Comparison of ENCODE assay signal across 12 mouse cellular contexts in genomic region chr15:82910596-82910995, GRCm38 (mm10).
DNase-seq lines count a peak whose midpoint lies in the region; ATAC-seq and TF ChIP-seq lines count a peak whose summit lies in the region.
"Had no signal": no experiment of that assay in that cellular context is flagged by ENCODE, and none has a peak within 500 bp of the region (broad histone marks: within the 10 kb centered on the region; RNA-seq: fewer than 3 reads in every experiment).

No protein-coding gene starts in this region.

- no peaks in the 10 kb centered on the region for H3K27me3 ChIP-seq in forebrain, embryonic 15.5 days
- peaks cover 40% of the 10 kb centered on the region for H3K27me3 ChIP-seq in midbrain, embryonic 11.5 days (ENCODE audit: control insufficient read depth, insufficient read depth, low read length)
- no peaks in the 10 kb centered on the region for H3K27me3 ChIP-seq in neural tube, embryonic 14.5 days (ENCODE audit: control insufficient read depth, insufficient read depth, low read length)

- no peaks in the 10 kb centered on the region for H3K9me3 ChIP-seq in forebrain, embryonic 15.5 days
- H3K9me3 ChIP-seq in midbrain, embryonic 11.5 days (ENCODE audit: control insufficient read depth, low read length), result no peaks in the 10 kb centered on the region
- H3K9me3 ChIP-seq in neural tube, embryonic 14.5 days (ENCODE audit: control insufficient read depth, low read length), result no peaks in the 10 kb centered on the region
- H3K9me3 ChIP-seq: heart, embryonic 13.5 days; megakaryocyte, embryonic 14.5 days had no signal

- H3K27ac ChIP-seq in layer of hippocampus, adult 2 months, result peak overlapping the region; percentile 85; the same call in 1 of the 2 replicates
- peak overlapping the region; percentile 75 for H3K27ac ChIP-seq in forebrain, embryonic 15.5 days (replicated peaks)
- peak overlapping the region; percentile 75 for H3K27ac ChIP-seq in midbrain, embryonic 11.5 days (ENCODE audit: low read depth, low read length)
- H3K27ac ChIP-seq in neural tube, embryonic 14.5 days (ENCODE audit: low read depth, low read length), result peak overlapping the region; percentile 78; the same call in 1 of the 2 replicates
- H3K27ac ChIP-seq: heart, embryonic 13.5 days had no signal

- no peak for ATAC-seq in forebrain, embryonic 15.5 days (replicated peaks)
- no peak for ATAC-seq in midbrain, embryonic 11.5 days (ENCODE audit: low FRiP score)
- no peak for ATAC-seq in neural tube, embryonic 14.5 days (ENCODE audit: low read depth)
- ATAC-seq: CD4-positive, CD25-positive, alpha-beta regulatory T cell, adult 4 months had no signal

- 81% methylated on average over 2 of the region's 2 CpGs for WGBS in forebrain, embryonic 15.5 days
- WGBS in midbrain, embryonic 11.5 days, result 51% methylated on average over 2 of the region's 2 CpGs
- 71% methylated on average over 2 of the region's 2 CpGs for WGBS in neural tube, embryonic 14.5 days

- H3K36me3 ChIP-seq in forebrain, embryonic 15.5 days, result no peaks in the 10 kb centered on the region
- no peaks in the 10 kb centered on the region for H3K36me3 ChIP-seq in midbrain, embryonic 11.5 days (ENCODE audit: control insufficient read depth, insufficient read depth, low read length)
- no peaks in the 10 kb centered on the region for H3K36me3 ChIP-seq in neural tube, embryonic 14.5 days (ENCODE audit: control insufficient read depth, insufficient read depth, low read length)
- H3K36me3 ChIP-seq: heart, embryonic 13.5 days had no signal

- DNase-seq in layer of hippocampus, adult 2 months (ENCODE audit: low spot score in 2 of 2), result no peak
- DNase-seq in layer of hippocampus, adult 9-10 months (ENCODE audit: low spot score), result no peak
- no peak for DNase-seq in midbrain, embryonic 11.5 days (ENCODE audit: low spot score, missing footprints)
- DNase-seq in spleen, postnatal 36 days (ENCODE audit: low spot score in 2 of 2), result no peak
- DNase-seq in spleen, adult 12 weeks (ENCODE audit: low spot score), result no peak
- DNase-seq in heart, adult 8-10 months (ENCODE audit: low spot score), result no peak
- DNase-seq: lung, adult 18-20 months had no signal

- H3K4me3 ChIP-seq in layer of hippocampus, adult 2 months, result peak overlapping the region; percentile 53
- no peak overlapping the region for H3K4me3 ChIP-seq in forebrain, embryonic 15.5 days
- no peak overlapping the region for H3K4me3 ChIP-seq in midbrain, embryonic 11.5 days (ENCODE audit: low read depth, low read length)
- no peak overlapping the region for H3K4me3 ChIP-seq in neural tube, embryonic 14.5 days (ENCODE audit: low read depth, low read length)
- H3K4me3 ChIP-seq: heart, embryonic 13.5 days; megakaryocyte, embryonic 14.5 days had no signal

- H3K9ac ChIP-seq in forebrain, embryonic 15.5 days (replicated peaks), result no peak overlapping the region
- peak overlapping the region; percentile 0; the same call in 1 of the 2 replicates for H3K9ac ChIP-seq in midbrain, embryonic 11.5 days (ENCODE audit: low read length)
- H3K9ac ChIP-seq in neural tube, embryonic 14.5 days (replicated peaks; ENCODE audit: low read depth, low read length), result no peak overlapping the region

- H3K4me1 ChIP-seq in forebrain, embryonic 15.5 days, result peaks cover 57% of the 10 kb centered on the region
- peaks cover 45% of the 10 kb centered on the region for H3K4me1 ChIP-seq in midbrain, embryonic 11.5 days (ENCODE audit: control insufficient read depth, insufficient read depth, low read length)
- peaks cover 25% of the 10 kb centered on the region for H3K4me1 ChIP-seq in neural tube, embryonic 14.5 days (ENCODE audit: control insufficient read depth, insufficient read depth, low read length)

- H3K4me2 ChIP-seq in forebrain, embryonic 15.5 days (replicated peaks), result no peak overlapping the region
- H3K4me2 ChIP-seq in midbrain, embryonic 11.5 days, result no peak overlapping the region
- no peak overlapping the region for H3K4me2 ChIP-seq in neural tube, embryonic 14.5 days (ENCODE audit: low read depth, low read length)

- TF ChIP-seq CTCF in layer of hippocampus, adult 2 months (conservative IDR thresholded peaks at IDR 0.05), result no peak
